Comparison of ENCODE assay signal across 9 mouse cellular contexts in genomic region chr7:127498407-127498806, GRCm38 (mm10). TPM values are rescaled to one million over a fixed set of nuclear protein-coding genes. Genes with fewer than 3 reads are reported as not detected.
DNase-seq lines count a peak whose midpoint lies in the region; ATAC-seq and TF ChIP-seq lines count a peak whose summit lies in the region.
"Had no signal": no experiment of that assay in that cellular context is flagged by ENCODE, and none has a peak within 500 bp of the region (broad histone marks: within the 10 kb centered on the region; RNA-seq: fewer than 3 reads in every experiment).

No protein-coding gene starts in this region.

- ATAC-seq in midbrain, embryonic 11.5 days (ENCODE audit: low FRiP score) = no peak
- no peak for ATAC-seq in midbrain, embryonic 13.5 days
- no peak for ATAC-seq in lung, postnatal 0 days
- ATAC-seq in forebrain, embryonic 12.5 days (ENCODE audit: low FRiP score) = no peak

- H3K36me3 ChIP-seq in midbrain, embryonic 11.5 days (ENCODE audit: control insufficient read depth, insufficient read depth, low read length) = no peaks in the 10 kb centered on the region
- H3K36me3 ChIP-seq in midbrain, embryonic 13.5 days = no peaks in the 10 kb centered on the region
- H3K36me3 ChIP-seq in lung, postnatal 0 days (ENCODE audit: insufficient read depth, low read length) = no peaks in the 10 kb centered on the region
- H3K36me3 ChIP-seq in forebrain, embryonic 12.5 days (replicated peaks) = no peaks in the 10 kb centered on the region
- H3K36me3 ChIP-seq in forebrain, embryonic 10.5 days (replicated peaks) = no peaks in the 10 kb centered on the region
- H3K36me3 ChIP-seq: midbrain, embryonic 12.5 days had no signal

- no peaks in the 10 kb centered on the region for H3K9me3 ChIP-seq in midbrain, embryonic 11.5 days (ENCODE audit: control insufficient read depth, low read length)
- H3K9me3 ChIP-seq in midbrain, embryonic 13.5 days = no peaks in the 10 kb centered on the region
- no peaks in the 10 kb centered on the region for H3K9me3 ChIP-seq in lung, postnatal 0 days (ENCODE audit: low read length)
- no peaks in the 10 kb centered on the region for H3K9me3 ChIP-seq in forebrain, embryonic 12.5 days
- no peaks in the 10 kb centered on the region for H3K9me3 ChIP-seq in forebrain, embryonic 10.5 days
- H3K9me3 ChIP-seq: midbrain, embryonic 12.5 days had no signal

- no peaks in the 10 kb centered on the region for H3K27me3 ChIP-seq in midbrain, embryonic 11.5 days (ENCODE audit: control insufficient read depth, insufficient read depth, low read length)
- no peaks in the 10 kb centered on the region for H3K27me3 ChIP-seq in midbrain, embryonic 13.5 days
- H3K27me3 ChIP-seq in lung, postnatal 0 days (replicated peaks; ENCODE audit: insufficient read depth, low read length) = no peaks in the 10 kb centered on the region
- H3K27me3 ChIP-seq in forebrain, embryonic 12.5 days = no peaks in the 10 kb centered on the region
- no peaks in the 10 kb centered on the region for H3K27me3 ChIP-seq in forebrain, embryonic 10.5 days (ENCODE audit: poor library complexity, severe bottlenecking)
- H3K27me3 ChIP-seq: midbrain, embryonic 12.5 days had no signal

- peak; percentile 75 to 76 for DNase-seq in cerebellum, postnatal 10 days
- no peak for DNase-seq in cerebellum, adult 9-11 months
- peak; percentile 66 for DNase-seq in midbrain, embryonic 11.5 days (ENCODE audit: low spot score, missing footprints)
- peak; percentile 27 for DNase-seq in forelimb bud, embryonic 11.5 days (ENCODE audit: low read depth, low spot score)
- peak; percentile 39 for DNase-seq in lung, postnatal 0 days (ENCODE audit: low spot score)
- no peak for DNase-seq in forebrain, embryonic 10.5 days (ENCODE audit: extremely low spot score, low spot score)

- no peak overlapping the region for H3K4me3 ChIP-seq in midbrain, embryonic 11.5 days (ENCODE audit: low read depth, low read length)
- H3K4me3 ChIP-seq in midbrain, embryonic 13.5 days (replicated peaks) = no peak overlapping the region
- no peak overlapping the region for H3K4me3 ChIP-seq in lung, postnatal 0 days (ENCODE audit: low read depth, low read length)
- no peak overlapping the region for H3K4me3 ChIP-seq in forebrain, embryonic 12.5 days (replicated peaks)
- H3K4me3 ChIP-seq in forebrain, embryonic 10.5 days = no peak overlapping the region
- H3K4me3 ChIP-seq: midbrain, embryonic 12.5 days had no signal

- no peak for TF ChIP-seq EP300 in lung, postnatal 0 days (IDR thresholded peaks at IDR 0.05)

- no peaks in the 10 kb centered on the region for H3K4me1 ChIP-seq in midbrain, embryonic 11.5 days (ENCODE audit: control insufficient read depth, insufficient read depth, low read length)
- no peaks in the 10 kb centered on the region for H3K4me1 ChIP-seq in midbrain, embryonic 13.5 days (replicated peaks)
- H3K4me1 ChIP-seq in lung, postnatal 0 days (ENCODE audit: insufficient read depth, low read depth, low read length) = no peaks in the 10 kb centered on the region
- no peaks in the 10 kb centered on the region for H3K4me1 ChIP-seq in forebrain, embryonic 12.5 days
- no peaks in the 10 kb centered on the region for H3K4me1 ChIP-seq in forebrain, embryonic 10.5 days
- H3K4me1 ChIP-seq: midbrain, embryonic 12.5 days had no signal

- peak; percentile 67 for TF ChIP-seq CTCF in lung, postnatal 0 days (IDR thresholded peaks at IDR 0.05)

- no peak overlapping the region for H3K4me2 ChIP-seq in midbrain, embryonic 11.5 days
- no peak overlapping the region for H3K4me2 ChIP-seq in midbrain, embryonic 13.5 days (replicated peaks)
- no peak overlapping the region for H3K4me2 ChIP-seq in lung, postnatal 0 days (replicated peaks; ENCODE audit: low read depth, low read length)
- no peak overlapping the region for H3K4me2 ChIP-seq in forebrain, embryonic 12.5 days
- H3K4me2 ChIP-seq: midbrain, embryonic 12.5 days had no signal

- H3K9ac ChIP-seq in midbrain, embryonic 11.5 days (ENCODE audit: low read length) = no peak overlapping the region
- H3K9ac ChIP-seq in midbrain, embryonic 13.5 days (replicated peaks) = no peak overlapping the region
- no peak overlapping the region for H3K9ac ChIP-seq in lung, postnatal 0 days (replicated peaks; ENCODE audit: low read depth)
- no peak overlapping the region for H3K9ac ChIP-seq in forebrain, embryonic 12.5 days
- H3K9ac ChIP-seq: midbrain, embryonic 12.5 days had no signal

- 44% methylated on average over 3 of the region's 3 CpGs for WGBS in midbrain, embryonic 11.5 days
- 48% methylated on average over 3 of the region's 3 CpGs for WGBS in midbrain, embryonic 13.5 days
- WGBS in lung, postnatal 0 days = 38% methylated on average over 3 of the region's 3 CpGs
- WGBS in forebrain, embryonic 12.5 days = 46% methylated on average over 3 of the region's 3 CpGs
- 40% methylated on average over 3 of the region's 3 CpGs for WGBS in forebrain, embryonic 10.5 days

- H3K27ac ChIP-seq in midbrain, embryonic 11.5 days (ENCODE audit: low read depth, low read length) = no peak overlapping the region
- no peak overlapping the region for H3K27ac ChIP-seq in midbrain, embryonic 13.5 days
- H3K27ac ChIP-seq in lung, postnatal 0 days (ENCODE audit: low read length) = no peak overlapping the region
- no peak overlapping the region for H3K27ac ChIP-seq in forebrain, embryonic 12.5 days
- no peak overlapping the region for H3K27ac ChIP-seq in forebrain, embryonic 10.5 days
- H3K27ac ChIP-seq: midbrain, embryonic 12.5 days had no signal

RNA-seq across cellular contexts. Expression of gene Srcap, which starts 13.4 kb away (rescaled TPM):
- 49.6 and 52.1 TPM in 2 replicates for polyA plus RNA-seq in midbrain, embryonic 11.5 days (2014; fragmentation: Nextera tagmentation; extraction: Ambion mirVana)
- polyA plus RNA-seq in midbrain, embryonic 13.5 days (2015; fragmentation: Nextera tagmentation; extraction: Ambion mirVana) = 50.3 and 68.8 TPM in 2 replicates
- polyA plus RNA-seq in lung, postnatal 0 days (2015; fragmentation: Nextera tagmentation; extraction: Ambion mirVana) = 19.2 and 19.3 TPM in 2 replicates
- 87.4 and 92.1 TPM in 2 replicates for polyA plus RNA-seq in forebrain, embryonic 12.5 days (2016; fragmentation: Nextera tagmentation; extraction: Ambion mirVana)
- polyA plus RNA-seq in forebrain, embryonic 10.5 days (2016; fragmentation: Nextera tagmentation; extraction: Ambion mirVana) = 52.8 and 63.6 TPM in 2 replicates

RNA-seq across cellular contexts. Expression of gene Fbrs, which starts 19.4 kb away (rescaled TPM):
- polyA plus RNA-seq in midbrain, embryonic 11.5 days (2014; fragmentation: Nextera tagmentation; extraction: Ambion mirVana) = 9.8 and 10.7 TPM in 2 replicates
- polyA plus RNA-seq in midbrain, embryonic 13.5 days (2015; fragmentation: Nextera tagmentation; extraction: Ambion mirVana) = 11.7 and 14.9 TPM in 2 replicates
- polyA plus RNA-seq in lung, postnatal 0 days (2015; fragmentation: Nextera tagmentation; extraction: Ambion mirVana) = 9.9 and 11.1 TPM in 2 replicates
- polyA plus RNA-seq in forebrain, embryonic 12.5 days (2016; fragmentation: Nextera tagmentation; extraction: Ambion mirVana) = 10.4 and 12.3 TPM in 2 replicates
- 7.3 and 7.7 TPM in 2 replicates for polyA plus RNA-seq in forebrain, embryonic 10.5 days (2016; fragmentation: Nextera tagmentation; extraction: Ambion mirVana)

RNA-seq across cellular contexts. Expression of gene Gm42715, which starts 21.0 kb away (rescaled TPM):
- polyA plus RNA-seq in midbrain, embryonic 11.5 days (2014; fragmentation: Nextera tagmentation; extraction: Ambion mirVana) = 19.2 and 20.2 TPM in 2 replicates
- polyA plus RNA-seq in midbrain, embryonic 13.5 days (2015; fragmentation: Nextera tagmentation; extraction: Ambion mirVana) = 20.6 and 21.0 TPM in 2 replicates
- 9.3 and 10.3 TPM in 2 replicates for polyA plus RNA-seq in lung, postnatal 0 days (2015; fragmentation: Nextera tagmentation; extraction: Ambion mirVana)
- 16.4 and 16.8 TPM in 2 replicates for polyA plus RNA-seq in forebrain, embryonic 12.5 days (2016; fragmentation: Nextera tagmentation; extraction: Ambion mirVana)
- 15.9 and 18.4 TPM in 2 replicates for polyA plus RNA-seq in forebrain, embryonic 10.5 days (2016; fragmentation: Nextera tagmentation; extraction: Ambion mirVana)

RNA-seq across cellular contexts. Expression of gene Prr14, which starts 39.0 kb away (rescaled TPM):
- 70.3 and 72.4 TPM in 2 replicates for polyA plus RNA-seq in midbrain, embryonic 11.5 days (2014; fragmentation: Nextera tagmentation; extraction: Ambion mirVana)
- polyA plus RNA-seq in midbrain, embryonic 13.5 days (2015; fragmentation: Nextera tagmentation; extraction: Ambion mirVana) = 47.5 and 52.3 TPM in 2 replicates
- 37.6 and 37.7 TPM in 2 replicates for polyA plus RNA-seq in lung, postnatal 0 days (2015; fragmentation: Nextera tagmentation; extraction: Ambion mirVana)
- polyA plus RNA-seq in forebrain, embryonic 12.5 days (2016; fragmentation: Nextera tagmentation; extraction: Ambion mirVana) = 63.0 and 64.7 TPM in 2 replicates
- polyA plus RNA-seq in forebrain, embryonic 10.5 days (2016; fragmentation: Nextera tagmentation; extraction: Ambion mirVana) = 47.3 and 50.9 TPM in 2 replicates

RNA-seq across cellular contexts. Expression of gene Zfp689, which starts 49.4 kb away (rescaled TPM):
- polyA plus RNA-seq in midbrain, embryonic 11.5 days (2014; fragmentation: Nextera tagmentation; extraction: Ambion mirVana) = 12.6 and 15.0 TPM in 2 replicates
- 16.1 and 16.3 TPM in 2 replicates for polyA plus RNA-seq in midbrain, embryonic 13.5 days (2015; fragmentation: Nextera tagmentation; extraction: Ambion mirVana)
- 2.6 and 3.5 TPM in 2 replicates for polyA plus RNA-seq in lung, postnatal 0 days (2015; fragmentation: Nextera tagmentation; extraction: Ambion mirVana)
- 16.0 and 18.8 TPM in 2 replicates for polyA plus RNA-seq in forebrain, embryonic 12.5 days (2016; fragmentation: Nextera tagmentation; extraction: Ambion mirVana)
- polyA plus RNA-seq in forebrain, embryonic 10.5 days (2016; fragmentation: Nextera tagmentation; extraction: Ambion mirVana) = 14.4 and 15.4 TPM in 2 replicates

Comparison
In these comparisons a context has a peak if more than half of its experiments do, and no peak if none do; other contexts are left out.
1. DNase-seq: peak in cerebellum, postnatal 10 days (2 of 2), midbrain, embryonic 11.5 days (single experiment), forelimb bud, embryonic 11.5 days (single experiment) and lung, postnatal 0 days (single experiment); none in cerebellum, adult 9-11 months (single experiment) and forebrain, embryonic 10.5 days (single experiment).